Mouse (Mus musculus): ENCODE measurements around the gene Plekho1.

- TF ChIP-seq CTCF (IDR thresholded peaks at IDR 0.05; ENCODE audit: low read depth): no peak
- TF ChIP-seq EP300 (optimal IDR thresholded peaks at IDR 0.05): no peak
Observed at GRCm38 (mm10) chr3:95953023-95953422, 42.8 kb downstream of the Plekho1 start.
